Mouse (Mus musculus): ENCODE data around the gene Vdac1. TPM values are rescaled to one million over a fixed set of nuclear protein-coding genes. Genes with fewer than 3 reads are reported as not detected.
A peak's percentile ranks its signal among the peaks of the same experiment; 100 is the strongest.
"Not testable (repeated sequence)": the region's sequence is repeated elsewhere in the genome, so short reads cannot be mapped to it uniquely, and the experiment has no call there.

The Vdac1 gene
- polyA plus RNA-seq, 1 experiment from 2014 or later = 244 TPM

GRCm38 (mm10) chr11:52384667-52385066 lies 24.0 kb downstream of the Vdac1 start:
- 50% methylated on average over 3 of the region's 3 CpGs for WGBS
- peaks cover 94% of the 10 kb centered on the region for H3K36me3 ChIP-seq
- no peak overlapping the region for H3K27ac ChIP-seq
- no peak for ATAC-seq (ENCODE audit: low FRiP score, low read depth)
- H3K4me3 ChIP-seq = no peak overlapping the region
- H3K27me3 ChIP-seq = no peaks in the 10 kb centered on the region
- H3K9me3 ChIP-seq = no peaks in the 10 kb centered on the region
- no peaks in the 10 kb centered on the region for H3K4me1 ChIP-seq
- H3K9ac ChIP-seq = no peak overlapping the region
- H3K4me2 ChIP-seq (replicated peaks) = no peak overlapping the region

- Histone ChIP-seq H3K4me3 (no peak overlapping the region), H3K36me3 (peaks cover 84% of the 10 kb centered on the region), H3K9ac (no peak overlapping the region), H3K4me1 (no peaks in the 10 kb centered on the region), H3K27ac (no peak overlapping the region), H3K9me3 (no peaks in the 10 kb centered on the region), H3K4me2 (replicated peaks) (no peak overlapping the region), H3K27me3 (no peaks in the 10 kb centered on the region)
- 90% methylated on average over 3 of the region's 3 CpGs for WGBS
- ATAC-seq (ENCODE audit: low FRiP score, low read depth) = no peak
Observed at GRCm38 (mm10) chr11:52386892-52387291, 26.2 kb downstream of the Vdac1 start.

GRCm38 (mm10) chr11:52388150-52388549 lies 27.5 kb downstream of the Vdac1 start:
- H3K9ac ChIP-seq = no peak overlapping the region
- no peak overlapping the region for H3K27ac ChIP-seq
- peaks cover 77% of the 10 kb centered on the region for H3K36me3 ChIP-seq
- H3K4me1 ChIP-seq = no peaks in the 10 kb centered on the region
- no peaks in the 10 kb centered on the region for H3K9me3 ChIP-seq
- H3K4me2 ChIP-seq (replicated peaks) = no peak overlapping the region
- H3K27me3 ChIP-seq = no peaks in the 10 kb centered on the region
- no peak for ATAC-seq (ENCODE audit: low FRiP score, low read depth)
- H3K4me3 ChIP-seq = no peak overlapping the region
- WGBS = 92% methylated on average over 12 of the region's 12 CpGs

- WGBS = 98% methylated on average over 5 of the region's 5 CpGs
- peaks cover 69% of the 10 kb centered on the region for H3K36me3 ChIP-seq
- H3K27me3 ChIP-seq; H3K9ac ChIP-seq; H3K27ac ChIP-seq; H3K4me1 ChIP-seq; H3K4me3 ChIP-seq; ATAC-seq (ENCODE audit: low FRiP score, low read depth); H3K9me3 ChIP-seq; H3K4me2 ChIP-seq (replicated peaks): not testable (repeated sequence)
Observed at GRCm38 (mm10) chr11:52388979-52389378, 28.3 kb downstream of the Vdac1 start.

- Histone ChIP-seq H3K4me3 (no peak overlapping the region), H3K36me3 (peaks cover 60% of the 10 kb centered on the region), H3K4me2 (replicated peaks) (no peak overlapping the region), H3K4me1 (no peaks in the 10 kb centered on the region), H3K27me3 (no peaks in the 10 kb centered on the region), H3K9me3 (no peaks in the 10 kb centered on the region), H3K27ac (no peak overlapping the region), H3K9ac (no peak overlapping the region)
- ATAC-seq (ENCODE audit: low FRiP score, low read depth) = no peak
- 94% methylated on average over 7 of the region's 7 CpGs for WGBS
Observed at GRCm38 (mm10) chr11:52389933-52390332, 29.3 kb downstream of the Vdac1 start.

DNA sequence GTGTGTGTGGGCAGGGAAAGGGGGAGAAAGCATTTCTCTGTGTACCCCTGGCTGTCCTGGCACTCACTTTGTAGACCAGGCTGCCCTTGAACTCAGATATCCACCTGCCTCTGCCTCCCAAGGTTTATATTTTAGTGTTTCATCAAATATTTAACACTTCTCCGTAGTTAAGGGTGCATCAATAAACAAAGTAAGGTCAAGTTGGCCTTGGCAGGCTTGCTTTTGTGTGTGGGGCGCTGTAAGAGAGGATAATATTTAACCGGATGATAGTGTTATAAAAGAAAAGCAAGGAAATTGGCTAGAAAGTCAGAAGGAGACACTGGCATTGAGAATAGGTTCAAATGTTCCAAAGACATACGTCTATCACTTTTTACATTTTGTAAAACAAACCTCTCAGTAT lies 33.8 kb downstream of the Vdac1 start:
- no peak for ATAC-seq (ENCODE audit: low FRiP score, low read depth)
- no peak overlapping the region for H3K9ac ChIP-seq
- 83% methylated on average over 4 of the region's 4 CpGs for WGBS

GRCm38 (mm10) chr11:52395343-52395742 lies 34.7 kb downstream of the Vdac1 start:
- H3K9ac ChIP-seq = no peak overlapping the region
- H3K4me3 ChIP-seq = no peak overlapping the region; the same call in 1 of the 2 replicates
- no peak overlapping the region for H3K27ac ChIP-seq
- no peaks in the 10 kb centered on the region for H3K9me3 ChIP-seq
- no peak overlapping the region for H3K4me2 ChIP-seq (replicated peaks)
- H3K4me1 ChIP-seq = peaks cover 9% of the 10 kb centered on the region
- 26% methylated on average over 4 of the region's 4 CpGs for WGBS
- ATAC-seq (ENCODE audit: low FRiP score, low read depth) = no peak
- peaks cover 14% of the 10 kb centered on the region for H3K36me3 ChIP-seq
- no peaks in the 10 kb centered on the region for H3K27me3 ChIP-seq

More for the DNA sequence above, 33.8 kb downstream of the Vdac1 start:
- no peaks in the 10 kb centered on the region for H3K27me3 ChIP-seq
- H3K27ac ChIP-seq = no peak overlapping the region
- H3K36me3 ChIP-seq = peaks cover 19% of the 10 kb centered on the region
- H3K4me3 ChIP-seq = no peak overlapping the region
- H3K4me1 ChIP-seq = peaks cover 5% of the 10 kb centered on the region; the same call in 1 of the 2 replicates
- H3K9me3 ChIP-seq = no peaks in the 10 kb centered on the region
- no peak overlapping the region for H3K4me2 ChIP-seq (replicated peaks)

DNA sequence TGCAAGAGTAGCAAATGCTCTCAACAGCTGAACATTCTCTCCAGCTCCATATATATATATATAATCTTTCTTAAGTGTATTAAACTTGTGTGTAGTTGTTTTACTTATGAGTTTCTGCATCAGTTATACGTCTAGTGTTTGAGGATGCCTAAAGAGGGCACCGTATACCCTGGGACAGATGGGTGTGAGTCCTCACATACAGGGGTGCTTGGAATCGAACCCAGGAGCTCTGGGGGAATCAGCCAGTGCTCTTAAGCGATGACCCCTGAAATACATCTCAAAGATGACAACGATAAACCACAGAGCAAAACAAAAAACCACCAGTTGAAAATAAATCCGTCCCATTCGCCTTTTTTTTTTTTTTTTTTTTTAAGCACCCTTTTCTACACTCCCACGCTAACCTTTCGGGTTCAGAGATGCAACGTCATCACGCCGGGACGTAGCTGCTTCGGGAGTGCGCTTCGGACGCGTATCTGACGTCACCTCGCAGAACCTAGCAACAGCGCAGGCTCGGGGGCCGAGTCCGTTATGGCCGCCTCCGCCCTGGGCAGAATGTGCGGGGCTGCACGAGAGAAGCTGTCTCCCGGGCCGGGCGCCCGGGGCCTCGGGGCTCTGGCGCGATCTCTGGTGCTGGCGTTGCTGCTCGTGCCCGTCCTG lies 35.4 kb downstream of the Vdac1 start, which contains the start of gene 9530068E07Rik:
Gene 9530068E07Rik (plus strand): TSS at position 489 of the 657 bp plus-strand sequence.
- peak within 1 kb of the TSS; percentile 94 for H3K4me3 ChIP-seq
- no peaks in the 10 kb centered on the region for H3K9me3 ChIP-seq
- H3K4me1 ChIP-seq = peaks cover 9% of the 10 kb centered on the region
- H3K36me3 ChIP-seq = peaks cover 11% of the 10 kb centered on the region
- peak within 1 kb of the TSS; percentile 86 for H3K27ac ChIP-seq
- H3K4me2 ChIP-seq (replicated peaks) = peak within 1 kb of the TSS; percentile 71
- ATAC-seq (ENCODE audit: low FRiP score, low read depth) = peak; percentile 94
- H3K9ac ChIP-seq = peak within 1 kb of the TSS; percentile 96
- no peaks in the 10 kb centered on the region for H3K27me3 ChIP-seq
- 1% methylated on average over 38 of the region's 38 CpGs for WGBS

- H3K27ac ChIP-seq = peak overlapping the region; percentile 86
- no peaks in the 10 kb centered on the region for H3K27me3 ChIP-seq
- WGBS = under 1% methylated on average over 33 of the region's 33 CpGs
- peak; percentile 81 for ATAC-seq (ENCODE audit: low FRiP score, low read depth)
- peak overlapping the region; percentile 96 for H3K9ac ChIP-seq
- H3K4me2 ChIP-seq (replicated peaks) = peak overlapping the region; percentile 71
- peaks cover 11% of the 10 kb centered on the region for H3K36me3 ChIP-seq
- peak overlapping the region; percentile 94 for H3K4me3 ChIP-seq
- H3K9me3 ChIP-seq = no peaks in the 10 kb centered on the region
- peaks cover 9% of the 10 kb centered on the region for H3K4me1 ChIP-seq
Observed at GRCm38 (mm10) chr11:52396597-52397188, 36.0 kb downstream of the Vdac1 start.

DNA sequence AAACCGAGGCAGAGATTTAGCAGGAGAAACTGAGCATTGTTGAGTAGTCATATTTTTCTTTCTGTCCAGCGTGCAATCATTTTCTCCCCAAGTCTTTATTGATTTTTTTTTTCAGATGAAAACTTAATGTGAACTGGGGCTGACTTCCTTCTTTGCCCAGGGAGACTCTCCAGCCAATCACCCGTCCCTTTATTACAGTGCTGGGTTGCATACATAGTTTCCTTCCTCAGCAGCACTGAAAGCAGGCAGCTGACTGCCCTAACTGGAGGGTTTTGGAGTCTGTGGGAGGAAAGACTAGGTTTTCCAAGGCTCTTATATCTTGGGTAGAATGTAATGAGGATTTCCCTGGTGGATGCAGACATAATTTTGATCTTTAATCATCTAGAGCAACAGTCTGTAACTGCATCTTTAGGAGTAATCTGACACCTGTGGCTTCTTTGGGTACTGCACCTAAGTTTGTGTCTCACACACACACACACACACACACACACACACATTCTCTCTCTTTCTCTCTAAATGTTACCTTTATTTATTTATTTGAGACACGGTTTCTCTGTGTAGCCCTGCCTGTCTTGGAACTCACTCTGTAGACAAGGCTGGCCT lies 36.8 kb downstream of the Vdac1 start:
- H3K4me2 ChIP-seq (replicated peaks) = peak overlapping the region; percentile 71
- peak overlapping the region; percentile 94 for H3K4me3 ChIP-seq
- H3K27ac ChIP-seq = no peak overlapping the region
- ATAC-seq (ENCODE audit: low FRiP score, low read depth) = no peak
- H3K27me3 ChIP-seq = no peaks in the 10 kb centered on the region
- peak overlapping the region; percentile 96 for H3K9ac ChIP-seq
- no peaks in the 10 kb centered on the region for H3K9me3 ChIP-seq
- 83% methylated on average over 4 of the region's 4 CpGs for WGBS
- peaks cover 9% of the 10 kb centered on the region for H3K4me1 ChIP-seq
- H3K36me3 ChIP-seq = peaks cover 11% of the 10 kb centered on the region

GRCm38 (mm10) chr11:52401476-52401875 lies 40.8 kb downstream of the Vdac1 start:
- no peak for ATAC-seq (ENCODE audit: low FRiP score, low read depth)
- Histone ChIP-seq H3K27ac (no peak overlapping the region), H3K36me3 (peaks cover 43% of the 10 kb centered on the region), H3K4me3 (no peak overlapping the region), H3K9ac (no peak overlapping the region), H3K9me3 (no peaks in the 10 kb centered on the region), H3K27me3 (no peaks in the 10 kb centered on the region), H3K4me1 (peaks cover 9% of the 10 kb centered on the region), H3K4me2 (replicated peaks) (no peak overlapping the region)
- WGBS = 61% methylated on average over 2 of the region's 2 CpGs

GRCm38 (mm10) chr11:52402566-52402965 lies 41.9 kb downstream of the Vdac1 start:
- ATAC-seq (ENCODE audit: low FRiP score, low read depth) = no peak
- no peaks in the 10 kb centered on the region for H3K9me3 ChIP-seq
- no peaks in the 10 kb centered on the region for H3K27me3 ChIP-seq
- H3K4me2 ChIP-seq (replicated peaks) = no peak overlapping the region
- H3K4me3 ChIP-seq = no peak overlapping the region
- H3K4me1 ChIP-seq = peaks cover 9% of the 10 kb centered on the region
- 30% methylated on average over 1 of the region's 1 CpGs for WGBS
- H3K27ac ChIP-seq = no peak overlapping the region
- no peak overlapping the region for H3K9ac ChIP-seq
- H3K36me3 ChIP-seq = peaks cover 54% of the 10 kb centered on the region
